Mouse (Mus musculus): ENCODE measurements around the gene Fbl.
"Not testable (repeated sequence)": the region's sequence is repeated elsewhere in the genome, so short reads cannot be mapped to it uniquely, and the experiment has no call there.

The Fbl gene

DNA sequence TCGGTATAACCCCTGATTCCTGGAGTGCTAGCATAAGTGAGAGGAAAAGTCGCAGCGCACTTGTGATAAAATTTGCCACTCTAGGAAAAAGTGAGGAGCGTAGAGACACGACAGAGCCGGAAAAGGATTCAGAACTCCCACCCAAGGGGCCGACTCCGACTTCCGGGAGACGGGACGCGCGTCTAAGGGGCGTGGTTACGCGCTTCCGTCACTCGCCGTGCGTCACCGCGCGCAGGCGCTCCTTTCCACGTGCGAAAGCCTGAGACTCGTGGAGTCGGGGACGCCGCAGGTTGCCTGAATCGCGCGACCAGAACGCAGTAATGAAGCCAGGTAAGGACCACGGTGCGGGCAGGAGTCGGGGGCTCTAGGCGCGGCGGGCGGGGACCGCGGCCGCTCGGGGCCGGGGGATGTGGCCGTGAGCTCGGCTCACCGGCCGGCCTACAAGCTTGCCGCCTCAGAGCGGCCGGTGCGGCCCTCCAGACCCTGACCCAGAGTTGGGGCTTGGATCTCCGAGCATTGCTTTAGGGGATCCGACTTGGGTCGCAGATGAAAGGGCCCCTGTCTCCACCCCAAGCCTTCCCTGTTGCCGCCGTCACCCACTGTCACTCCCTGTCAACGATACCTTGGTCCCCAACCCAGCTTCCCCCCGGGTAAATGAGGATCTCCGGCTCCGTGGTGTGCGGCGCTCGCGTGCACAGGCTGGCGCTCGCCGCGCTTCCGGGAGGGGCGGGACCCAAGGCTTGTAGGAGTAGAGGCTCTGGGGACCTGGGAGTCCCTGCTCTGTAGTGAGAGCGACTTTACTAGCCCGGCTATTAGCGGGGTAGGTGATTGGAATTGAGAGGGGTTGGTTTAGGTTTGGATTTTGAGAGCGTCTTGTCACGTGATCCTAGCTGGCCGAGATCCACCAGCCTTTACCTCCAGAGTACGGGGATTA lies at the start of gene Fbl:
TSS of gene Fbl (plus strand) at position 222 of the 934 bp plus-strand sequence.
- DNase-seq (ENCODE audit: low spot score) = peak; percentile 93

- DNase-seq (ENCODE audit: low spot score) = no peak
Observed at GRCm38 (mm10) chr7:28129166-28129565, 40.3 kb upstream of the Fbl start, which contains the start of gene 9530053A07Rik. TSS of gene 9530053A07Rik (plus strand) at chr7:28129466.

DNA sequence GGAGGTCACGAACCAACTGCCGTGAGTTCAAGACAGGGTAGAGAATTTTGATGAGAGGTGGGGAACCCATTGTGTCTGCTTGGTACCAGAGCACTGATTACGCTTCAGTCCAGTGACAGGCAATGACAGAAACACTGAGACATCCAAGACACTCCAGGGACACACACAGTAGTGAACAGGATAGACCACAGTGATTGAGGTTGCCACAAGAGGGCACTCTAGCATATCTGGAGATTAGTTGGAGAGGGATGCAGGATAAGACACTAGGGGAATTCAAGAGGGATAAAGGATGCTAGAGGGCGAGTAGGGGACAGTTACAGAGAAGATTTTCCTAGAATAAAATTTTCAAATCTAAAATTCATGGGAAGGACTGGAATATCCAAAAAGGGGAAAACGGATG lies 31.9 kb upstream of the Fbl start:
- DNase-seq (ENCODE audit: low spot score) = peak; percentile 64

GRCm38 (mm10) chr7:28148263-28148662 lies 21.2 kb upstream of the Fbl start:
- DNase-seq (ENCODE audit: low spot score) = peak; percentile 85

GRCm38 (mm10) chr7:28149841-28150240 lies 19.7 kb upstream of the Fbl start:
- no peak for DNase-seq (ENCODE audit: low spot score)

DNA sequence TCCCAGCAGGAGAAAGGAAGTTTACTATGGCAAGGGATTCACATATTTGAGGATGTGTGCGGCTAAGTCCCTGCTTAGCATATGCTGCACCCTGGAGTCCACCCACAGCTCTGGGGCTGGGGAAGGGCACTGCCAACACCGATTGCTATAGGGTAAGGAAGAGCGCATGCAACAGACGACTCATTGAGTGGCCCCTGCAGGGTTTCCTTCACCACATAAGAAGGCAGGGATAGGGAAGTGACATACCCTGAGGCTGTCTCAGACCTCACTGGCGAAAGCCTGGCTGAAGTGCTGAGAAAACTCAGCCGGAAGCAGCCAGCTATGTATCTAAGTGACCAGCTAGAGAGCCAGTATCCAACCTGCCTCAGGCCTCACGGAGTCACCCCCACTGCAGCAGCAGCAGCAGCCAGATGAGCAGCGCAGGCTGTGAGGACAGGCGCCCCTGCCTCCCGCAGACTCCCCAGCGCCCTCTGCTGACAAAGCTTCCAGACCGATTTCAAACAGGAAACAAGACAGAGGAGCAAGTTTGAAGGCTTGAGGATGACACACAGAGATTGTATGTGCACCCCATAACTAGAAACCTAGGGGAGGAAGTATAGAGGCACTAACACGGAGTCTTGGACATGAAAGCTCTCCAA lies 17.8 kb upstream of the Fbl start:
- peak; percentile 78 for DNase-seq (ENCODE audit: low spot score)

DNA sequence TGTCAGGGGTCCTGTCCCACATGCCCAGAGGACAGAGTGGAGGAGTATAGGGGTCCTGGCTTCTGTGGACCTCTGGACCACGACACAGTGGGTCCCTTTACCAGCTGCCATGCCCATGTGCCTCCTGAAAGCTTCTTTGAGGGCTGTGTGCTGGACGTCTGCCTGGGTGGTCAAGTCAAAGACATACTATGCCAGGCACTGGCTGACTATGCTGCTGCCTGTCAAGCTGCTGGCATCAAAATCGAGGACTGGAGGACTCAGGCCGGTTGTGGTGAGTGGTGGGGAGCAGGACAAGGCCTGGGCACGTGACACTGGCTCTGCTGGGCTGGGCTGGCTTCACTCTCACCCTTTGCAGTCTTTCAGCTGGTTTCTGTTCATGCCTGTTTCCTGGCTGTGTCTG lies 15.9 kb upstream of the Fbl start:
- DNase-seq (ENCODE audit: low spot score) = not testable (repeated sequence)

DNA sequence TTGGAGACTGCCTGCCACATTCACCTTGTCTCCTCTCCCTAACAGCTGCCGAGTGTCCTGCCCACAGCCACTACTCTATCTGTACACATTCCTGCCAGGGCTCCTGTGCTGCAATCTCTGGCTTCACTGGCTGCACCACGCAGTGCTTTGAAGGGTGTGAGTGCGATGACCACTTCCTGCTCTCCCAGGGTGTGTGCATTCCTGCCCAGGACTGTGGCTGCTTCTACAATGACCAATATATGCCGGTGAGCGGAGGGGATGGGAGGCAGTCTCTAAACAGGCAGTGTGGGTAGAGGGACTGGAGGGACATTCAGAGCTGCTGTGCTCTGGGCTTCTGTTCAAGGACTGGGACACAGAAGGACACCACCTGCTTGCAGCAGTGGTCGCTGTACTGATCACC lies 10.2 kb upstream of the Fbl start:
- DNase-seq (ENCODE audit: low spot score) = no peak

DNA sequence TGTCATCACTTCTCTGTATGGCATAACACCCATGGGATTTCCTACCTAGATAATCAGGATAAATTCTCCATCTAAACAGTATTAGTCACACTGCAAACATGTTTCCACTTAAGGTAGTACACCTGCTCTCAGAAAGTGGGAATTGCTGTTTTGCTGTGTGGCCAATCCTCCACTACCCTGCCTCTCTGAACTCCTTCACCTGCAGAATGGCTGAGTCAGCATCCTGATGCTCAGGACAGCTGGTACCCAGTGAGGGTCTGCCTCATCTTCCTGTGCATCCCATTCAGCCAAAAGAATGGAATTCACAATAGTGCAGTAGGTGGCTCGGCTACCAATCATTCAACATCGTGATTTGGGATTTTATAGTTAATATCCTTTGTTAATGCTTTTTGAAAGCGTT lies 9.6 kb upstream of the Fbl start:
- no peak for DNase-seq (ENCODE audit: low spot score)

DNA sequence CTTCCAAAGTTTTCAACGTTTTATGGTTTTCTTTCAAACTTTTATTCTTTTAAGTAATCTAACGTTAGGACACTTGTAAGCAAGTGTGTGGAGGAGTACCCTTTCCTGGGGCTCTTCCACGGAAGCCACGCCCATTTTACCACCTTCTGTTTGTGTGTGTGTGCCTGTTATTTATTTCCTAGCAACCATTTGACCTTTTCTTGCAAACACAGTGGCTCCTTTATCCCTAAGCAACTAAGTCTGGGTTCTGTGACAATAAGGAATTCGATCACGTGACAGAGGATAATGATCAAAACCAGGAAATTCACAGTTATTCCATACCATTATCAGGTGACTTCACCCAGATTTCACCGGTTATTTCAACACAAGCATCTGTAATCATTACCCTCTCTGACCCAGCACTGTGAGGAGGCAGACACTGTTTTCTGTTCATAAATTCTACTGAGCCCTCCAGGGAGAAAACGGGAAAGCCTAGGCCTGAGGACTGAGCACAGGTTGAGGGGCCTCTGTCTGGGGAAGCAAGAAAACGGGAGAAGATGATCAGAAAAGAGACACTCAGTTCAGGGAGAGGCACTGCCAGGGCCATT lies 8.3 kb upstream of the Fbl start:
- no peak for DNase-seq (ENCODE audit: low spot score)

DNA sequence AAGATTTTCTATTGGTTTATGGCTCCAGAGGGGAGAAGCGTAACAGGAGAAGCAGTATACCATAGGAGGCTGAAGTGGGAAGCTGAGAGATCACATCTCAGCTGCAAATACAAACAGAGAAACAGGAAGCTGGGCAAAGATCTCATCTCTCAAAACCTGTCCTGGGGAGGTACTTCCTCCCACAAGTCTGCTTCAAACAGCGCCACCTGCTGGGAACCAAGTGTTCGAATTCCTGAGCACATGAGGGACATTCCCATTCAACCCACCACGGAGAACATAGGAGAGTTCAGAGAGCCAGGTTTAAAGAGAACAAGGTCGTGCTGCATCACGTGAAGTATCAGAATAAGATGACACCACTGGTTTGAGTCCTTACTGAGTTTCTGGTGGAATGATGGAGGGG lies 4.1 kb upstream of the Fbl start:
- no peak for DNase-seq (ENCODE audit: low spot score)

DNA sequence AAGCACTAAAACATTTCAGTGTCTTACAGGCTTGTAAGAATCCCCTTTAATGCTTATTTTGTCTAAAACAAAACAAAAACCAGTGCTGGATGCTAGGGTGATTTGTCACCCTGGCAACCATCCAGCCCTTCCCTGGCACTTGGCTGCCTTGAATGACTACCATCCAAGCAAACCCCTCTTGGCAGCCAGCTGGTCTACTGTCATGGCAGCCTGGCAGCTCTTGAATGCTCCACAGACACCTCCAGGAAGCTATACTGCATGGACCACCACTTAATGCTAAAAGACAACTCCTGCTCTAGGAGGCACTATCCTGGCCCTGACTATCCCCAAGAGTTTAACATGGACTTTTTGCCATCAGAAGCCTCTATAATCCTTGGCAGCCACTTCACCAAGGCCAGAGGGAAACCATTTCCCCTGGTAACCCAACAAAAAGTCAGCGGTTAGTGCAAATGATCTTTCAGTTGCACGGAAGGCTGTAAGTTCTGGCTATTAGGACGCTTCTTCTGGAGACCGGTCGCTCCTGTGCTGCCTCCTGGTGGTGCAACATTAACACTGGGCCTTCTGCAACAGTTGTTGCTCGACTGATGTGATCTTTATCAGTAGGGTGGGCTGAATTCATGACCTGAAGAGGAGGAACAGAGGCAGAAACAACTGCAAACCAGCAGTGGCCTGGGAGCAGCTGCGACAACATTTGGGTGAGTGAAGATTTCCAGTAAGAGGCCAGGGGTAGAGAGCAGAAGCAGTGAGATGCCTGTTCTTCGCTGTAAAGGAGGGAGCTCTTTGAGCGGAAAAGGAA lies 992 bp upstream of the Fbl start:
- peak; percentile 86 for DNase-seq (ENCODE audit: low spot score)

GRCm38 (mm10) chr7:28175358-28175757 lies 5.8 kb downstream of the Fbl start:
- no peak for DNase-seq (ENCODE audit: low spot score)

- peak; percentile 99 for DNase-seq (ENCODE audit: low spot score)
Observed at GRCm38 (mm10) chr7:28179228-28179627, 9.7 kb downstream of the Fbl start, which contains the start of gene Dyrk1b. TSS of gene Dyrk1b (plus strand) at chr7:28179469.

GRCm38 (mm10) chr7:28179741-28180377 lies 10.3 kb downstream of the Fbl start:
- DNase-seq (ENCODE audit: low spot score) = peak; percentile 94

DNA sequence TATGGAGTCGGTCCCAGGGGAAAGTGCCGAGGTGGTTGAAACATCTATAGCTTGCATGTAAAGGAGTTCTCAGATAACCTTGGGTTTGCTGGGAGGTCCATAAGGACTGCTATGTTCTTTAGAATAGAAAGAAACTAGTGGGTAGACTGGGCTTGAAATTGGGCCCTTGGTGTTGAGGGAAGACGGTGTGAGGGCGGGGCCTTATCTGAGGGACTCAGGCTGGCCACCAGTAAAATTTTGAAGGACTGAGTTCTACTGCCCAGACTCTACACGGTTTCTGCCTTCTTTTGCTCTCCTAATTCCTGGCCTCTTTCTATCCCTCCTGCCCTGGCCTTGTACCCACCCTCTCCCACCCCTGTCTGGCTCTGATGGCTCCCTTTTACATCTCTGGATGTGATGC lies 11.4 kb downstream of the Fbl start:
- no peak for DNase-seq (ENCODE audit: low spot score)

- DNase-seq (ENCODE audit: low spot score) = no peak
Observed at GRCm38 (mm10) chr7:28181376-28181775, 11.9 kb downstream of the Fbl start.

DNA sequence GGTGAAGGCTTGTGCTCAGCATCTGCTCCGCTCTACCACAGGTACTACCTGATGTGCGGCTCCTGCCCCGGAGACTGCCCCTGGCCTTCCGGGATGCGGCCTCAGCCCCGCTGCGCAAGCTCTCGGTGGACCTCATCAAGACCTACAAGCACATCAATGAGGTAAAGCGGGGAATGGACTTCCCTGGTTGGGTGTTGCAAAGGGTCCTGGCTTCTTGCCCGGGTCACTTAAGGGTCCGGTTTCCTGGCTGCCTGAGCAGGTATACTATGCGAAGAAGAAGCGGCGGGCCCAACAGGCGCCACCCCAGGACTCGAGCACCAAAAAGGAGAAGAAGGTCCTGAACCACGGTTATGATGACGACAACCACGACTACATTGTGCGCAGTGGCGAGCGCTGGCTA lies 12.8 kb downstream of the Fbl start:
- DNase-seq (ENCODE audit: low spot score) = no peak

DNA sequence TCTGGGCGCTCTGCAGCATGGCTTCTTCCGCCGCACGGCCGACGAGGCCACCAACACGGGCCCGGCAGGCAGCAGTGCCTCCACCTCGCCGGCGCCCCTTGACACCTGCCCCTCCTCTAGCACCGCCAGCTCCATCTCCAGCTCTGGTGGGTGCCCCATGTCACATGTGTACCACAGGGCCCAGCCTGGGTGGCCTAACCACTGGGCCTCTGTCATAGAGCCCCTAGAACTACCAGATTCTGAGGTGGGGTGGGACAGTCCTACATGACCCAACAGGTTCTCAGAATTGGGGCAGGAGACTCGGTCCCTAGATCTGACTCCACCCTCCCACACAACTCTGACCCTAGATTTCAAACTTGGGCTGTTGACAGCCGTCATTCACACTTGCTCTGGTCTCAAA lies 16.4 kb downstream of the Fbl start:
- no peak for DNase-seq (ENCODE audit: low spot score)

- DNase-seq (ENCODE audit: low spot score) = no peak
Observed at GRCm38 (mm10) chr7:28186631-28187030, 17.1 kb downstream of the Fbl start.

- DNase-seq (ENCODE audit: low spot score) = no peak
Observed at GRCm38 (mm10) chr7:28191489-28191888, 22.0 kb downstream of the Fbl start.

DNA sequence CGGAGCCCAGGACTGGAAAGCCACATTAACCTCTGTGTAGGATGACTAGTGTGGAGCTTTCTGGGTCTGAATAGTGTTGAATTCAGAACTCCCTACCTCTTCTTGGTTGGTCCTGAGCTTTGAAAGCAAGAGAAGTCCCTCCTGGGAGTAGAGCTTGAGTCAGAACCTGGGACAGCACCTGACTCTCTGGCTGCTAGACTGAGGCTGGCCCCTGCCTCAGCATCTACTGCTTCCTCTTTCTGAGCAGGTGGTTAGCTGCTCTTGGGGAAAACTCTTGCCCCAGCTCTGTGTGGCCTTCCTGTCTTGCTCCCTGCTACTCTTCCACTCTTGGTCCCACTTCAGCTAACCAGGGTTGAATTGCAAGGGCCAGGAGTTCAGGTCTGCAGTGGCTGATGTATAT lies 22.4 kb downstream of the Fbl start:
- DNase-seq (ENCODE audit: low spot score) = no peak
